Mouse (Mus musculus): ENCODE measurements around the gene Gm13289.
"Not testable (repeated sequence)": the region's sequence is repeated elsewhere in the genome, so short reads cannot be mapped to it uniquely, and the experiment has no call there.

The Gm13289 gene

DNA sequence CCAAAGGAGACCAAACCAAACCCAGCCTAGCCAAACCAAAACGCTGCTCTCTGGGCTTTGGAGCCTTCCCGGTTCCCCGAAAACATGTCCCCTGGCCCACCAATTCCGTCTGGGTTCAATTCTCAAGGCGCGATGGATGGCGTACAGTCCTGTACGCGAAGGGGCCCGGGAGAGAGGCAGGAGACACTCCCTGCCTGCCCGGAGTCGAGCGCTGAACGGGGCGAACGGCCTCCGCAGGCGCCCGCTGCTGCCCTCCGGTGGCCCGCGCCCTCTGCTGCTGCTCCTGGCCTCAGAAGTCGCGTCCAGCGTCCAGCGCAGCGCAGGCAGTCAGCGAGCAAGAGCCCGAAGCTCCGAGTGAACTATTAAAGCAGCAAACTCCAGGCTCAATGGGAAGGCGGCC lies 5.6 kb downstream of the Gm13289 start:
- DNase-seq (ENCODE audit: low read depth, low spot score): not testable (repeated sequence)

DNA sequence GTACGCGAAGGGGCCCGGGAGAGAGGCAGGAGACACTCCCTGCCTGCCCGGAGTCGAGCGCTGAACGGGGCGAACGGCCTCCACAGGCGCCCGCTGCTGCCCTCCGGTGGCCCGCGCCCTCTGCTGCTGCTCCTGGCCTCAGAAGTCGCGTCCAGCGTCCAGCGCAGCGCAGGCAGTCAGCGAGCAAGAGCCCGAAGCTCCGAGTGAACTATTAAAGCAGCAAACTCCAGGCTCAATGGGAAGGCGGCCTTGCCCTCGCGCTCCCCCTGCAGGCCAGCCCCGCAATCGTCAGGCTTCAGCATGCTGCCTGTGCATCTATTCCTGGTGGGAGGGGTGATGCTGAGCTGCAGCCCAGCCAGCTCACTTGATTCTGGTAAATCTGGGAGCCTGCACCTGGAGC lies 8.7 kb downstream of the Gm13289 start, which contains the start of gene Gm13276:
Gm13276 (plus strand) TSS at position 301 of the 400 bp plus-strand sequence.
- not testable (repeated sequence) for DNase-seq (ENCODE audit: low read depth, low spot score)

DNA sequence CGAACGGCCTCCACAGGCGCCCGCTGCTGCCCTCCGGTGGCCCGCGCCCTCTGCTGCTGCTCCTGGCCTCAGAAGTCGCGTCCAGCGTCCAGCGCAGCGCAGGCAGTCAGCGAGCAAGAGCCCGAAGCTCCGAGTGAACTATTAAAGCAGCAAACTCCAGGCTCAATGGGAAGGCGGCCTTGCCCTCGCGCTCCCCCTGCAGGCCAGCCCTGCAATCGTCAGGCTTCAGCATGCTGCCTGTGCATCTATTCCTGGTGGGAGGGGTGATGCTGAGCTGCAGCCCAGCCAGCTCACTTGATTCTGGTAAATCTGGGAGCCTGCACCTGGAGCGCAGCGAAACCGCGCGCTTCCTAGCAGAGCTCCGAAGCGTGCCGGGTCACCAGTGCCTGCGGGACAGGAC lies 11.7 kb downstream of the Gm13289 start, which contains the start of gene Gm13277:
Gm13277 (plus strand) TSS at position 231 of the 400 bp plus-strand sequence.
- DNase-seq (ENCODE audit: low read depth, low spot score): not testable (repeated sequence)

DNA sequence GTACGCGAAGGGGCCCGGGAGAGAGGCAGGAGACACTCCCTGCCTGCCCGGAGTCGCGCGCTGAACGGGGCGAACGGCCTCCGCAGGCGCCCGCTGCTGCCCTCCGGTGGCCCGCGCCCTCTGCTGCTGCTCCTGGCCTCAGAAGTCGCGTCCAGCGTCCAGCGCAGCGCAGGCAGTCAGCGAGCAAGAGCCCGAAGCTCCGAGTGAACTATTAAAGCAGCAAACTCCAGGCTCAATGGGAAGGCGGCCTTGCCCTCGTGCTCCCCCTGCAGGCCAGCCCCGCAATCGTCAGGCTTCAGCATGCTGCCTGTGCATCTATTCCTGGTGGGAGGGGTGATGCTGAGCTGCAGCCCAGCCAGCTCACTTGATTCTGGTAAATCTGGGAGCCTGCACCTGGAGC lies 14.5 kb downstream of the Gm13289 start, which contains the start of gene Gm13278:
Gm13278 (plus strand) TSS at position 301 of the 400 bp plus-strand sequence.
- not testable (repeated sequence) for DNase-seq (ENCODE audit: low read depth, low spot score)

DNA sequence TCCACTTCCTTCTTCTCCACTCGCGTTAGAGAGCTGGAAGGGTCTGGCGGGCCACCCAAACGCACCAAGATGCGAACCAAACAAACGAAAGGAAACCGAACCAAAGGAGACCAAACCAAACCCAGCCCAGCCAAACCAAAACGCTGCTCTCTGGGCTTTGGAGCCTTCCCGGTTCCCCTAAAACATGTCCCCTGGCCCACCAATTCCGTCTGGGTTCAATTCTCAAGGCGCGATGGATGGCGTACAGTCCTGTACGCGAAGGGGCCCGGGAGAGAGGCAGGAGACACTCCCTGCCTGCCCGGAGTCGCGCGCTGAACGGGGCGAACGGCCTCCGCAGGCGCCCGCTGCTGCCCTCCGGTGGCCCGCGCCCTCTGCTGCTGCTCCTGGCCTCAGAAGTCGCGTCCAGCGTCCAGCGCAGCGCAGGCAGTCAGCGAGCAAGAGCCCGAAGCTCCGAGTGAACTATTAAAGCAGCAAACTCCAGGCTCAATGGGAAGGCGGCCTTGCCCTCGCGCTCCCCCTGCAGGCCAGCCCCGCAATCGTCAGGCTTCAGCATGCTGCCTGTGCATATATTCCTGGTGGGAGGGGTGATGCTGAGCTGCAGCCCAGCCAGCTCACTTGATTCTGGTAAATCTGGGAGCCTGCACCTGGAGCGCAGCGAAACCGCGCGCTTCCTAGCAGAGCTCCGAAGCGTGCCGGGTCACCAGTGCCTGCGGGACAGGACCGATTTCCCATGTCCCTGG lies 17.4 kb downstream of the Gm13289 start, which contains the start of gene Gm13275:
Gm13275 (plus strand) TSS at position 552 of the 740 bp plus-strand sequence.
- DNase-seq (ENCODE audit: low read depth, low spot score): not testable (repeated sequence)

DNA sequence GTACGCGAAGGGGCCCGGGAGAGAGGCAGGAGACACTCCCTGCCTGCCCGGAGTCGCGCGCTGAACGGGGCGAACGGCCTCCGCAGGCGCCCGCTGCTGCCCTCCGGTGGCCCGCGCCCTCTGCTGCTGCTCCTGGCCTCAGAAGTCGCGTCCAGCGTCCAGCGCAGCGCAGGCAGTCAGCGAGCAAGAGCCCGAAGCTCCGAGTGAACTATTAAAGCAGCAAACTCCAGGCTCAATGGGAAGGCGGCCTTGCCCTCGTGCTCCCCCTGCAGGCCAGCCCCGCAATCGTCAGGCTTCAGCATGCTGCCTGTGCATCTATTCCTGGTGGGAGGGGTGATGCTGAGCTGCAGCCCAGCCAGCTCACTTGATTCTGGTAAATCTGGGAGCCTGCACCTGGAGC lies 20.4 kb downstream of the Gm13289 start, which contains the start of gene Gm13279:
Gm13279 (plus strand) TSS at position 301 of the 400 bp plus-strand sequence.
- not testable (repeated sequence) for DNase-seq (ENCODE audit: low read depth, low spot score)

DNA sequence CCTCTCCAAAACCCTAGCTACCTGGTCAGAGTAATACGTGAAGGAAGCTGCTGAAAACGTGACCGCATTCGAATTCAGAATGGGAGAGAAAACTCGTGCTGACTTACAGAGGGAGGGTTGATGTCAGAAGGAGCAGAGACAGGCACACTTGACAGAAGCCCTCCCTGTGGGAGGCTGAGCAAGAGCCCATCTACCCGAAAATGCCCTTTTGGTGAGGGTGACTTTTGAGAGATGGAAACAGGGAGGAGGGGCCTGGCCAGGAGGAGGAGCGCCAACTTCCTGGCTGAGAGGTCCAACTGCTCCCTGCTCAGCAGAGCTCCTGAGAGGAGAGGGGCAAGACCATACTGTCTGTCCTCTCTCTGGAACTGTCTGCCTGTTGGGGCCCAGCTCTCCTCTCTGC lies 22.6 kb downstream of the Gm13289 start, which contains the start of gene Gm13285:
Gm13285 (plus strand) TSS at position 301 of the 400 bp plus-strand sequence.
- not testable (repeated sequence) for DNase-seq (ENCODE audit: low read depth, low spot score)

DNA sequence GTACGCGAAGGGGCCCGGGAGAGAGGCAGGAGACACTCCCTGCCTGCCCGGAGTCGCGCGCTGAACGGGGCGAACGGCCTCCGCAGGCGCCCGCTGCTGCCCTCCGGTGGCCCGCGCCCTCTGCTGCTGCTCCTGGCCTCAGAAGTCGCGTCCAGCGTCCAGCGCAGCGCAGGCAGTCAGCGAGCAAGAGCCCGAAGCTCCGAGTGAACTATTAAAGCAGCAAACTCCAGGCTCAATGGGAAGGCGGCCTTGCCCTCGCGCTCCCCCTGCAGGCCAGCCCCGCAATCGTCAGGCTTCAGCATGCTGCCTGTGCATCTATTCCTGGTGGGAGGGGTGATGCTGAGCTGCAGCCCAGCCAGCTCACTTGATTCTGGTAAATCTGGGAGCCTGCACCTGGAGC lies 26.2 kb downstream of the Gm13289 start, which contains the start of gene Gm13287:
Gm13287 (plus strand) TSS at position 301 of the 400 bp plus-strand sequence.
- DNase-seq (ENCODE audit: low read depth, low spot score): not testable (repeated sequence)

DNA sequence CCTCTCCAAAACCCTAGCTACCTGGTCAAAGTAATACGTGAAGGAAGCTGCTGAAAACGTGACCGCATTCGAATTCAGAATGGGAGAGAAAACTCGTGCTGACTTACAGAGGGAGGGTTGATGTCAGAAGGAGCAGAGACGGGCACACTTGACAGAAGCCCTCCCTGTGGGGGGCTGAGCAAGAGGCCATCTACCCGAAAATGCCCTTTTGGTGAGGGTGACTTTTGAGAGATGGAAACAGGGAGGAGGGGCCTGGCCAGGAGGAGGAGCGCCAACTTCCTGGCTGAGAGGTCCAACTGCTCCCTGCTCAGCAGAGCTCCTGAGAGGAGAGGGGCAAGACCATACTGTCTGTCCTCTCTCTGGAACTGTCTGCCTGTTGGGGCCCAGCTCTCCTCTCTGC lies 28.5 kb downstream of the Gm13289 start, which contains the start of gene Gm13288:
Gm13288 (plus strand) TSS at position 301 of the 400 bp plus-strand sequence.
- not testable (repeated sequence) for DNase-seq (ENCODE audit: low read depth, low spot score)

DNA sequence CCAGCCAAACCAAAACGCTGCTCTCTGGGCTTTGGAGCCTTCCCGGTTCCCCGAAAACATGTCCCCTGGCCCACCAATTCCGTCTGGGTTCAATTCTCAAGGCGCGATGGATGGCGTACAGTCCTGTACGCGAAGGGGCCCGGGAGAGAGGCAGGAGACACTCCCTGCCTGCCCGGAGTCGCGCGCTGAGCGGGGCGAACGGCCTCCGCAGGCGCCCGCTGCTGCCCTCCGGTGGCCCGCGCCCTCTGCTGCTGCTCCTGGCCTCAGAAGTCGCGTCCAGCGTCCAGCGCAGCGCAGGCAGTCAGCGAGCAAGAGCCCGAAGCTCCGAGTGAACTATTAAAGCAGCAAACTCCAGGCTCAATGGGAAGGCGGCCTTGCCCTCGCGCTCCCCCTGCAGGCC lies 29.0 kb downstream of the Gm13289 start:
- DNase-seq (ENCODE audit: low read depth, low spot score): not testable (repeated sequence)

DNA sequence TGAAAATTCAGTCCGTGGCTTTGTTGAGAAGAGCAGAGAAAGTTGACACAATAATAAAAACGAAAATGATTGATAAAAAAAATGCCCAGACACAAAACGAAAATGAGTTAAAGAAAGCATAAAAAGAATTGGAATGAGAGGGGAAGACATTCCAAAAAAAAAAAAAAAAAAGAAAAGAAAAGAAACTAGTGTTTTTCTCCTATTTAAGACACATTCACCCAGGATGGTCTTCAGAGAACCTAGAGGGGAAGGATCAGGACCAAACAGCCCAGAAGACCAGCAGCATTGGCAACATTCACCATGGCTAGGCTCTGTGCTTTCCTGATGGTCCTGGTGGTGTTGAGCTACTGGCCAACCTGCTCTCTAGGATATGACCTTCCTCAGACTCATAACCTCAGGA lies 39.2 kb downstream of the Gm13289 start, which contains the start of gene Ifna7:
Ifna7 (plus strand) TSS at position 301 of the 400 bp plus-strand sequence.
- DNase-seq (ENCODE audit: low read depth, low spot score): no peak

DNA sequence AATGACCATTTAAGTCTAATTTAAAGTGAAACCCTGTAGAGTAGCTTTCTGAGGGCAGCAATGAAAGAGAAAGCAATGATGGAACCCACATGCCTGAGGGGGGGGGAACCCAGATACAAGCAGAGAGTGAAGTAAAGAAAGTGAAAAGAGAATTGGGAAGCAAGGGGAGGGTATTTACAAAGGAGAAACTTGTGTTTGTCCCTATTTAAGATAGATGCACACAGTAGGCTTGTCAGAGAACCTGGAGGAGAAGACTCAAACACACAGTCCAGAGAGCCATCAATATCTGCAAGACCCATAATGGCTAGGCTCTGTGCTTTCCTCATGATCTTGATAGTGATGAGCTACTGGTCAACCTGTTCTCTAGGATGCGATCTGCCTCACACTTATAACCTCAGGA lies 42.9 kb downstream of the Gm13289 start, which contains the start of gene Ifna11:
Ifna11 (plus strand) TSS at position 301 of the 400 bp plus-strand sequence.
- no peak for DNase-seq (ENCODE audit: low read depth, low spot score)

DNA sequence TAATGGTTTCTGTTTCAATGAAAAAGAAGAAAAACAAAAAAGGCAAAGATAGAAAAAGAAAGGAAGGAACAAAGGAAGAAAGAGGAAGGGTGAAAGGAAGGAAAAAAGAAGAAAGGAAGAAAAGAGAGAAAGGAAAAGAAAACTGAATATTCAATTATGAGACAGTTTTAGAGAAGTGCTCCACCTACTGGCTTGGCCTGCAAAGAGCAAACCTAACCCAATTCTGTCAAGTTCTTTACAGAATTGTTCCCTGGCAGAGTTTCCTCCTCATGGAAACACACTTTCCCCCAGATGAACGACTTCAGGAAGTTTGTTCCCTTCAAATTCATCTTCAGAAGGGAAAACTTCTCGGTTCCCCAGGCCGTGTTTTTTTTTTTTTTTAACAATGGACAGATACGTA lies 46.3 kb downstream of the Gm13289 start:
- DNase-seq (ENCODE audit: low read depth, low spot score): peak; percentile 14
